Mouse (Mus musculus): ENCODE results near the gene F12.

DNA sequence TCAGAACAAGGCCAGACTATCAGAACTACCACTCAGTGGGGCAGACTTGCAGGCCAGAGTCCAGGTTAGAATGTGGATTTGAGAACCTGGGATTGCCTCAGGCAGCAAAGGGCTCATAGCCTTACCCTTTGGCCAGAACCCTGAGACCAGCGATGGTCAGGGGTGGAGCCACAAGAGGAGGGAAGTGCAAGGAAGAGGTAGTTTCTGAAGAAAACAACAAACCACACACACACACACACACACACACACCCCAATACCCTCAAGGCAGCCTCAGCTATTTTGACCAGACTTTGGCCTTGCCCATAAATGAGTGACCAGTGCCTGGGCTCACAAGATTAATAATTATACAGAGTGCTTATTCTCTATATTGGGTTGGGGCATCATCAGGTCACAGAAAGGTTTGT is 35.0 kb downstream of the F12 start:
- TF ChIP-seq CTCF (IDR thresholded peaks at IDR 0.05; ENCODE audit: extremely low read depth, insufficient read depth, insufficient read length, insufficient replicate concordance) (no peak), POLR2A (IDR thresholded peaks at IDR 0.05; ENCODE audit: low read depth, low read length) (no peak)

Data from spleen, adult 2 months (tissue).